Mouse (Mus musculus) layer of hippocampus, adult 9-11 months (tissue): ENCODE results near the gene Lyplal1.
A peak's percentile ranks its signal among the peaks of the same experiment; 100 is the strongest.

ENCODE experiments used
- DNase-seq: peaks from one replicate; pipeline ENCODE4 v3.0.0; 2022

Gene Lyplal1

DNA sequence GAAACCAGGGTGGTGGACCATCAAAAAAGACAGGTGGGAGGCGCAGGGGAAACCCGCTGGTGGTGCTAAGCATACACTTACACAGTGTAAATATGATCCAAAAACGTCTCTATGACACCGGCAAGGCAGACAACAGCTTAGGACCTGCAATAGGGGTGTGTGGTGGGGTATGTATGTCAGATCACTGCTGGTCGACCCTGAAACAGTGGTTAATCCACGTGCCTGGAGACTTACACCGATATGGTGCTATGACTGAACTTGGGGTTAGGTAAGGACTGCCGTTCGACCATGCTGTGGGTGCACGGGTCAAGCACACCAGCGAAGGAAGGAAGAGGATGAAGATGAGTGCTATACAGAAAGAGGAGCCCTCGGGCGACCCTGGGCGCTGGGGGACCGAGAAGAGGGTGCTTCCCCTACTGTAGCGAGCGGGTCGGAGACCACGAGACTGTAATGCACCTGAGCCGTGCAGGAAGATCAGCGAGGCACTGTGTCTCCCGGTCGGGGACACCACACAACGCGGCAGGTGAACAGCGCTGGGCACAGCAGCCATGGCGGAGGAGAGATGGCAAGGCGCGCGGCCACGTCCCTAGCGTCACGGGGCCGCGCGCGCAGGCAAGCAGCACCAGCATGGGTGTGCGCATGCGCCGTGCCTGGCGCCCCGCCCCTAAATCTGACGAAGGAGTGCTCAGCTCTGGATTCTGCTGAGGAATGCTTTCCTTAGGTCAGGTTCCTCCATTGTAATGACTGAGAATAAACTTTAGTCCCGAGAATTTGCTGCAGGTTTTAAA is at the start of gene Lyplal1:
Gene Lyplal1, minus strand, starts transcription at position 610 of the 788 bp plus-strand sequence.
- peak; percentile 95 for DNase-seq

DNA sequence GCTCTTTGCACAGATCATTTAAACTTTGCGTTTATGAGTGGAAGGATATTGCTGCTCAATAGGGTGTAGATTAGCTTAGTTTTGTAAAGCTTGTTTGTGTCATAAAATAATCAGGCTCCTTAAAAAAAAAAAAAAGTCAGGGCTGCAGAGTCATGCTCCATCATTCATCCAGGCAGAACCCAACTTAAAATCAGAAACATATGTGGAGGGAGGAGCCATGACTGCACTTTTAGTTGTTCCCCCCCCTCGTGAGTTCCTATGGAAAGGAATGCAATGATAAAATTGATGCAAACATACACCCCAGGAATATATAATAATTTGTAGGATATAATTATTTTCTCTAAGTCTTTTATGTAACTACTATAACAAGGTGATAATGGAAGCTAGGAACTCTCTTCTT is 46.5 kb upstream of the Lyplal1 start:
- DNase-seq = no peak

DNA sequence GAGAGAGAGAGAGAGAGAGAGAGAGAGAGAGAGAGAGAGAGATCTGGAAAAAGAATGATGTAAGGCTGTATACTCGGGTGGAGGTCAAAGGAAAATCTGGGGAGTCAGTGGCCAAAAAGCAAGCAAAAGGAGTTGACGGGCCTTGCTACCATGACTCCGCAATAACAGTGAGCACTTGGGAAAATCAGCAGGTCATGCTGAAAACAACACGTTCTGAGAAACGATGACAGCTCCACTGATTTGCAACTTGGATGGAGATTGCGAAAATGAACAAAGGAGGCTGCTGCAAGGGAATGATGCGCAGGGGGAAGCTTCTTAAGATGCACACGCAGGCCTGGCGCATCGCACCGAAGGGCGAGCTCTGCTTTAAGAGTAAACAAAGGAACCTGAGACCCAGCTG is 46.1 kb upstream of the Lyplal1 start:
- no peak for DNase-seq

DNA sequence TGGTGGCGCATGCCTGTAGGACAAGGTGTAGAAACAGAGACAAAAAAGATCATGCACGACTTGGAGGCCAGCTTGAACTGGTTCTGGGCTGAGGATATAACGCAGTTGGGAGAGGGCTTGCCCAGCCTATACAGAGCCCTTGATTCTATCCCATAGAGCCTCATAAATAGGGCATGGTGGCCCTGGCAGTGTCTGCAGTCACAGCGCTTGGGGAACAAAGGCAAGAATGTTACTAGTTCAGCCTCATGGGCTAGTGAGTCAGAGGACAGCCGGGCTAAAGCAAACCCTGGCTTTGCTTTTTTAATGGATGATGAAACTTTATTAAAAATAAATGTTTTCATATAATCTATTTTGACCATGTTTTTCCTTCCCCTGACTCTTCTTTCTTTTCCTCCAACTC is 33.3 kb upstream of the Lyplal1 start:
- DNase-seq = no peak

DNA sequence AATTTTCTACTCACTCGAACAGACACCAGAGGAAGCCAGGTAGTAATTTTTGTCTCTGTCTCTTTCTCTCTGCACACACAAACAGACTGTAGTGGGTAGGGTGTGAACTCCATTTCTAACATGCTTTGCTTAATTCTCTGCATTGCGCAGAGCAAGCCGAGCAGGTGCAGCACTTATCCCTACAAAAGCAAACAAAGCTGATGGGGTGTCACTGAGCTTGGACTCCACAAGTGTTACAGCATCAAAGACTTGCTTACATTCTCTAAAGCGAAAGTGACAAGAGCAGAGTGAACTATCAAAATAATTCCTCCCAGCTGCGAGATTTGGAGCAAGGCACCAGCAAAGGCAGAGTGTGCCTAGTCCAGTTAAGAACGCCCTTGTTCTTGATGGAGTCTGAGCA is 28.3 kb upstream of the Lyplal1 start:
- DNase-seq = no peak

DNA sequence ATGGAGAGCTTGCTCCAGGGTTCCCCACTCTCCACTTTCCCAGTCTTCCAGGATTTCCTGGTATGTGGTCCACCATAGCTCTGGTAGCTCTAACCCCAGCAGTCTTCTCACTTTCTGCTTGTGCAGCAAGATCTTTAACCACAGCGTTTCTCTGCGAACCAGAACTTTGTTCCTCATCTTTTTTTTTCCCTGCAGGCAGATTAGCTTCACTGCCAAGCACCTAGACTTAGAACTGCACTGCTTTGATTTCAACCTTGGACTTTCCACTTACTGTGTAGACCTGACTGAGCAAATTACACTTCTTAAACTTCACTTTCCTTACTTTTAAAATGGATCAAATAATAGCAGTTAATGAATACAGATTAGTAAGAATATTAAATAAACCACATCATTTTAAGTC is 23.1 kb upstream of the Lyplal1 start:
- DNase-seq = no peak

DNA sequence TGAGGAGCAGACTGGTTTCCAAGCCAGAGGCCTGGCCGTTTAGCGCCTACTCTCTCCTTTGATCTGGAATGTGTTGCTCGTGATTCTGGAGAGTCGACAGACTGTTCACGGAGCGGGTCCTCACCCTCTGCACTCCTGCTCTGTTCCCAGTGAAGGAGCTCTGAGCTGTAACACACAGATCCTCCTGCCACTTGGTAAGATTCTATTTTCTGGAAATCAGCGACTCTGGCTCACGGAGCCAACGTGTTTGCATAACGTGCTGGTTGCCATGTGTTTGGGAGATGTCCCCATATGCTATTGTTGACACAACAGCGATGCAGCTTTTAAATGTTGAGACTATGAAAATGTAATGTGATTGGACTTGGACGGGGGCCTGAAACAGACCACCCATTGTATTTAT is 20.8 kb upstream of the Lyplal1 start:
- no peak for DNase-seq

DNA sequence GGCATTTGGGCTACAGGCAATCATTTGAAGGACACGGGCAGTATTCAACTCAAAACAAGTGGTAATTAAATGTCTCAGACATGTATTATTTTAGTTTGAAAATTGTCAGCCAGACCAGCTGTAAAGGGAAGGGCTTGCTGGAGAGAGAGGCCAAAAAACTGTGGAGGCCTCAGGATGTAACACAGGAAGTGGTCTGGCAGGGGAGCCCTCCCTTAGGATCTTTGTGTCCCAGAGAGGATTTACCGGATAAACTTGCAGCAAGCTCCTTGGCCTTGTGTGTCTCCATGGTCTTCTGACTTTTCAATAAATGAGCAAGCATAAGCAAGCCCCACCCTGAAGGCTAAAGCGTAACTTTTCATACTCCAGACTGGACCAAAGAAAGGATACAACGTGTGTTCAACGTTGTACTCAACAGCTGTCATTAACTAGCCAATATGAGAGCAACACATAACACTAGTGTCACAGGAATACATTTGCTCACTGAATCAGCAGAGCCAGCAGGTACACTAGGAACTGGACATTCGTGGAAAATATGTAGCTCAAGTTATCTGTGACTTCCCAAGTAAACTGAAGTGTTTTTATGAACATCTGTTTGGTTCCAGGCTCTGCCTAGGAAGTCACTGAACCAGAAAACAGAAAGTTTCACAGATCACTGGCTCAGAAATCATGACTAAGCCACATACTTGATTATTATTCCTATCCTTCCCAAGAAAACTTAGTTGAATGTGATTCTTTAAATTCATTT is 19.7 kb upstream of the Lyplal1 start:
- DNase-seq = no peak

DNA sequence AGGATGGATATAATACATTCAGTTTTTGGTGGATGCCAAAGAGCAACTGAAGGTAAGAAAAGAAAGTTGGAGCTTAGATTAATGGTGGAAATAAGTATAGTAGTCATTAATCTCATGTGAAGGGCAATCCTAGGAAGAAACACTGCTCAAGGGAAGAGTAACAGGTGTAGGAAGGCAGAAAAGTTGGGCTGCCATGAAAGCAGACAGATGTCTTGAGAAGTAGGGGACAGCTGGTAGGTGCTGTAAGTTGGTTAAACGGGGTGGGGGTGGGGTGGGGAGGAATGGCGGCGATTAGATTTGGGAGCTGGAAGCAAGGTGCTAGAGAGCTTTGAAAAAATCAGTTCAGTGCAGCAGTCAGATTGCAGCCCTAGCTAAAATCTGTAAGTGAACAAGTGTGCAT is 14.4 kb upstream of the Lyplal1 start:
- DNase-seq = no peak

DNA sequence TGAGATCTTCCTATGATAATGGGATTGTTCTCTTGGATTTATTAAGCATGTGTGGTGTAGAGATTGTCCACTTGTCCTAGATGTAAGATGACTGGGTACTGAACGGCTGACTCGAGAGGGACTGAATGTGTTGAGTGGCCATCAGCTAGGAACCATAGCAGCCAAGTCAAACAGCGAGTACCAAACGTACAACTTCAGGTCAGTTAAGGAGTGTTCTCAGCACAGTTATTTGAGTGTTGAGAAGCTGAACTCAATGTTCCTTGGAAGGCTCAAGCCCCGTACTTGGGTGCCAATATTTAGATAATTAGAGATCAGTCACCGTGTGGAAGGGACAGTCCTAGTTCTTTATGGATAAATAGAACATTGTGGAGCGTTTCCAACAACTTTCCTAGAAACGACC is 11.8 kb upstream of the Lyplal1 start:
- no peak for DNase-seq

DNA sequence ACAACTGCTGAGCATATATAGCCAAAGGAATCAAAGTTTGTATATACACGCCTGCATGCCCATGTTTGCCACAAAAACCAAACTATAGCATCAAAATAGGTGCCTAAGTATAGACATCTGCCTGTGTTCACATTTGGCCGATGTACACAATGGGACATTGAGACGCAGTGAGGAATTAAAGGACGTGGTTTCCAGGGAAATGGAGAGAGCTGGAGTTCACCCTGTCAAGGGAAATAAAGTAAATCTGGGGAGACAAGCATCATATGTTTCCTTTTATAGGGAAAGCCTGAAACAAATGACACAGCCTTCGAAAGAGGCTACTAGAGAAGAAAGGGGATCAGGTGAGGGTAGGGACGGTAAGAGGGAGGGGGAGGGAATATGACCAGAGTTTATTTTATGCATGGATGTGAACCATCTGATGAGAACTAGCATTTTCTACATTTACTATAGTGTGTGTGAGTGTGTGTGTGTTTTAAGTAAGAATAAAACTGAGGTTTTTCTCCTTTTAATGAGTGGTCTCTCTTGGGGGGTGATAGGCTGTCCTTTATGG is 9.3 kb upstream of the Lyplal1 start:
- no peak for DNase-seq

DNA sequence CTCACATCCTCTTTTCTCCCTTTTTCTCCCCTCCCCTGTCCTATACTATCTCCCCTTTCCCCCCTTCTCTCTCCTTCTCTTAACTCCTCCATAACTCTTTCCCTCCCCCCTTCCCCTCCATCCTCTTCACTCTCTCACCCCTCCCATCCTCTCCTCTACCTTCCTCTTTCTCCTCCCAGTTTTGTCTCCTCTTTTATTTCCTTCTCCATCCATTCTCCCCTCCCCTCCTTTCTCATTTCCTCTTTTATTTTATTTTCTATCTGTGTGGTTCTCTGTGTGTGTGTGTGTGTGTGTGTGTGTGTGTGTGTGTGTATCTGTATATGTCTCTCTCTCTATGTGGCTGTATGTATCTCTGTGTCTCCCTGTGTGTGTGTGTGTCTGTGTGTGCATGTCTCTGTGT is 6.6 kb upstream of the Lyplal1 start:
- DNase-seq = no peak

DNA sequence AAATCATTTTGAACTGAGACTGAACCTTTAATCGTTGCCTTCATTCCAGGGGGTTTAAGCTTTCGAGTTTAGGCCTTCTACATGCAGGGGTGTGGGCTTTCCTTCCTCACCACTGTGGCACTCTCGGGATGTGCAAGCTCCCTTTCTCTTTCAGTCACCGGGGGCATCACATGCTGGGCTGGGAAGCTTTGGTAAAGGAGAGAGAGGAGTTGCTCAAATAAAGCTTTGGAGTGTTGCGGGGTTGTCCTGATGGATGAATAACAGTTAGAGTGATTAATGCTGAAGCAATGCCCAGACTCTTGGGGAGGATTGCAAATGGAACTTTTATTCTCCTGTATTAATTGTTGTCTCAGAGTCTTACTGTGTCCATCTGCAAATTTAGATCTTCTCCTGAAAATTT is 2.7 kb upstream of the Lyplal1 start:
- no peak for DNase-seq

DNA sequence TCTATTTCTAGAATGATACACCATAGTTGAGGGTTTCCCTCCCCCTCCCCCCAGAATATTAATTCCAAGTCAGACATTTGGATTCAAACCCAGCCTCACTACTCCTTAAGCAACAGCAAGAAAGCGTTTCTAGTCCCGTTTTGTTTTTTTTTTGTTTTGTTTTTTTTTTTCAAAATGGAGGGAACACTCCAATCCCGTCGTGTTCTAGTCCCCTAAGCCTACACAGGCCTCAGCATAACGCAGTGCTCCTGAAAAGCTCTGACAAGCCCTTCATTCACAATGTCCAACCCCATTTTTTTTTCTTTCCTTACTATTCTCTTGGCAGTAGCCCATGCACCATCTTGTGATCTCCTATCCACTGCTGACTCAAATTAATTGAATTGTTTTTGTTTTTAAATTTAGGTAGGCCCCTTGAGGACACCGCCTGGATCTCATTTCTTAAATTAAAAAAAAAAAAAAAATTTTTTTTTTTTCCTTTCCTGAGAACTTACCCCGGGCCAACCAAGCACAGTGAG is 967 bp downstream of the Lyplal1 start:
- no peak for DNase-seq

DNA sequence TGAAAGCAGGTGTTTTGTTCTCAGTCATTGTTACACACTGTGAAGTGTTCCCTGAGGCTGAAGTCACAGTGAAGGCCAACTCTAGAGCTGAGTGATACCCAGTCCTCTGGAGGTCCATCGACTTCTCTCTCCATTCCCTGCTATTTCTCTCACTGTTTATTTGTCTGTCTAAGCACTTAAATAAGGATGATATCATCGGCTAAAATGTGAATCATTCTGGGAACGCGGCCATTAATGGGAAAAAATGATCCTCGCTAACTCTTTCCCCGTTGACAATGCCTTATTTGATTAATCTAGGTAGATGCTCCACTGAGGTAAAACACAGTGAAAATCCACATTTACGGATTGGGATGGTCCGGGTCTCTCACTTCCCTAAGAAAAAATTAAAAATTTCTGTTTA is 14.8 kb downstream of the Lyplal1 start:
- DNase-seq = no peak

DNA sequence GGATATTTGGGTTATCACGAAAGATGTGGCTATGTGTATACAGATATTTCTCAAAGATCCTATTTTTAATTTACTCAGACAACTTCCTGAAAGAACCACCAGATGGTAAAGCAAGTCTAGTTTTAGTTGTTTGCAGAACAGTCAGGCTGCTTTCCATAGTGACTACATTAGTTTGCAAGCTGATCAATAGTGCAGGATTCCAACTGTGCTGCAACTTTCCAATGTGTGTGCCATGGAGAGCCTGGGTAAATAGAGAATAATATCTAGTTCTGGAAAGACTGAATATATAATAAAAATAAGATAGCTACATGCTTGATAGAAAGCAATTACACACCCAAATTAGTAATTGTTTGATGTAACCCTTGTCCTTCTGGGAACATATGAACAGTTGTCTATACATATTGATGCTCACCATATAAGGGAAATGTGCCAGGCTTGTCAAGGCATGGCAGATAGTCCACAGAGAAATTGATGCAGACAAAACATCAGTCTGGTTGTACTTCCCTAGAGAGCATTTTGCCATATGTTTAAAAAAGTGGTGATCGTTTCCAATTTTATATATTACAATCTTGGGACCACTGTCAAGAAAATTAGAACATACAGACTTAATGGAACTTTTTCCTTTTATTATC is 50.7 kb downstream of the Lyplal1 start:
- peak; percentile 32 for DNase-seq

DNA sequence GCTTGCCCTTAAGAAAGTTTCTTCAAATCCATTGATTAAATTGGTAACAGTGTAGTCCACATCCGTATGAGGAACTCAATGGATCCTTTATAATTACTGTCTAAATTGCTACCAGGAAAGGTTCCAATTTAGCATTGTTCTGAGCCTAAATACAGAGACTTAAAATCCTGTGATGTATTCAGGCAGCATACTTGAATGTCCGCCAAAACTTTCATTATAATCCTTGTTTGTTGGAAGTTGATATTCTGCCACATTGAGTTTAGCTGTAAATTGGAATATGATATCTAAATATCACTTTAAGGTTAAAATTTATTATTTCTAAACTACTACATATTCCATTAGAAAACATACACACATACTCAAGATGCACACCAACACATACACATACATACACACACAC is 57.1 kb downstream of the Lyplal1 start:
- DNase-seq = no peak

DNA sequence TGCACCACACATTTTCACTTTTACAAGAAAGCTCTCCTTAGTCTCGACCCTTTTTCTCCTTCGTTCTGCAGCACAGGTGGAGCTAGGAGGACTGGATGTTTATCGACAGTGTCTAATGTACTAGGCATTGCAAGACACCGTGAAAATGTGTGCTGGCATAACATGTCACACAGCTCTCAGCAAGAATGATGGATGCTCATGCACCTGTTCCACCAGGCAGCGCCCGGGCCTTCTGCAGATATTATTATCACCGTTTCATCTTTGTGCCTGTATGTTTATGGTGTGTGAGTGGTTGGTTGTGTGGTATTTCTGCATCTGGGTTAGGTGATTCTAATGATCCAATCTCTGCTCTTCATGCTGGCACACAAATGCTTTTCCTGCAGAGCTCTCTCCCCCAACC is 62.9 kb downstream of the Lyplal1 start:
- DNase-seq = no peak

DNA sequence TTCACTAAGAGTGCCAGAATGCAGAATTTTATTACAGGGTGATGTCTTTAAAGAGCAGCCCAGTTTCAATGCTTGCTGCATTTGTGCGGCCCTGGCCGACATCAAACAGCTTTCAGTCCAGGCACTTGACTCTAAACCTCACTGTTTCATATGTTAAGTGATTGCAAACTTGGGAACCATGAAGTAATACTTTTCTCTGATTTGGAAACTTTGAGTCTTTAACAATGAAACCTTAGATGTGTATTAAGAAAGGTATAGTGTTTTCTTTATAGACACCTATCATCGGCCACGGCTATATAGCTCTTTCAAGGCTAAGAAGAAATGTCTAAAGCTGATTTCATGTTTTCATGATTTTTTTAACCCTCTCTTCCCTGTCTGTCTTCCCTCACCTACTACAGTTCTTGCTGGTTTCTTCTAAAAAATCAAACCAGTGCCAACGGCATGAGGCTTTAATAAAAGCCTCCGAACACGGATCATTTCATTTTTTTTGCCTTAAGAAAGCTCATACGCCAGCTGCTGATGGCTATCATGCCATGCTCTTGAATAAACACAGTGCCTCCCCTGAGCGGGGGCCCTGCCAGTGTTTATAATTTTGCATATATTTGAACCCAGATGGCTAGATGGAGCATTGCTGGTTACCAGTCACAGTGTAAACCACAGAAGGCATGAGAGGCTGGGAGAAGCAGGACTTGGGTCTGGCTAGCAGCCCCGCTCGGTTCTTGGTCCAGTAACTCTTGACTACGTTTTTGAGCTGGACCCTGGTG is 63.6 kb downstream of the Lyplal1 start:
- no peak for DNase-seq

DNA sequence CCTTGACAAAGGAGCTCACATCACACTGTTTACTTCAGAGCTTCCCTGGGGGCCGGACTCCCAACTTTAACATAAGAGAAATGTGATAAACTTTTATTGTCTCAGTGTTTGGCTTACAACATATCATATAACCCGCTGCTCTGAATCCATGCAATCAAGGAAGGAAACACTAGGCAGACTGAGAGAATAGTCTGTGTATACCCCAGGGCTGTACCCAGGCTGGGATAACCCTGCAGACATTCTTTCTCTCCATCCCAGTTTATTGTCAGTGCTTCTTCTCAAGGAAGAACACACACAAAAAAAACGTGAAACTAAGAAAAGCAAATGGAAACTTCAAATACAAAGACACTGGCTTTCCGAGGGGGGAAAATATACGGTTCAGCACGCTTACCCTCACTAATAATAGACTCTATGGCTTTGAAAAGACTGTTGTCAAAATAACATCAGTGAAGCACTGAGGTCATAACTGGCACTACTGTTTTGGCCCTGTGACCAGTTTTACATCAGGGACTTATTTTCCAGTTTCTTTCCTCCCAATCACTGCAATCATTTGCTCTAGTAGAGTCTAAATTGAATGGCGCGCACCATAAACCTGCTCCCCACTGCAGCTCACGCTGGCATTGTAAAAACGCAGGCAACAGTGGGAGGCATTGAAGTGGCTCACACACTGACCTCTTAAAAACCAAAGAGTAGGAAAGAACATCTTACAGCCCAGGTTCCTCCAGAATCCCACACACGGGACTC is 73.2 kb downstream of the Lyplal1 start:
- no peak for DNase-seq

DNA sequence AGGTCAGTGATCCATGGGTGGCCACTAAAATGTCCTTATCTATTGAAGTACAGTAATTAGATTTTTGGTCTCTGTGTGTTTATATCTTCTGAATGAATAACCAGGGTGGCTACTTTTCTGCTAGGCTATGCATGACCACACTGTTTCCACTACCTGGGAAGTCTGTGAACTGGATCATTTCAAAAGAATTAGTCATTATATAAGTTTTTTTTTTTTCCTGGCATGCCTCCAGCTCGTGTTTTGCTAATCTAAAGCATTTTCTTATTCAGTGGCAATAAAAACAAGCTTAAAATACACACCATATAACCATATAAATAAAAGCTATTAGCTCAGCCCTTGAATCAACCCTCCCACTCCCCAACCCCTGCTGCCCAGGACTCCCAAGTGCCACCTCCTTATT is 75.3 kb downstream of the Lyplal1 start:
- no peak for DNase-seq
